Mouse (Mus musculus) brain, embryonic 18.5 days (tissue): ENCODE measurements around the gene Rimklb.
"Not testable (repeated sequence)": the region's sequence is repeated elsewhere in the genome, so short reads cannot be mapped to it uniquely, and the experiment has no call there.

ENCODE experiments used
- DNase-seq: peaks from one replicate; pipeline ENCODE4 v3.0.0-alpha.2; 2012; ENCODE audit warnings: low read depth, low spot score

Rimklb gene

DNA sequence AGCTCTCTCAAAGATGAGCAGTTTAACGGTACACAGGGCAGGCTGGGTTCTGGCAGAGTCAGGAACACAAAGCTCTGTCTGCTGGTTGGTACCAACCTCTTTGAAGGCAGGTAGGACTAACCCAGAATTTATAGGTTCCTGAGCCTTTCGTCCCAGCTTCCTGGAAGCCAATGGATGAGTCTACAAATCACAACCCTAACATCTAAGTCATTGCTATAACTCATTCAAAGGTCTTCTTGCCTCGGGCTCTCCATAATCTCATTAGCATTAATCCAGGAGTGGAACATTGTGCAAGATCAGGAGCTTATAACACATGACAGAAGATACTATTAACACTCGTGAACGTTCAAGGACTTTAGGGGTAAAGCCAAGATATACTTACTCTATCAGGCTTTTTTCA lies at the start of gene Rimklb:
Rimklb (minus strand) TSS at position 101 of the 400 bp plus-strand sequence.
- no peak for DNase-seq

DNA sequence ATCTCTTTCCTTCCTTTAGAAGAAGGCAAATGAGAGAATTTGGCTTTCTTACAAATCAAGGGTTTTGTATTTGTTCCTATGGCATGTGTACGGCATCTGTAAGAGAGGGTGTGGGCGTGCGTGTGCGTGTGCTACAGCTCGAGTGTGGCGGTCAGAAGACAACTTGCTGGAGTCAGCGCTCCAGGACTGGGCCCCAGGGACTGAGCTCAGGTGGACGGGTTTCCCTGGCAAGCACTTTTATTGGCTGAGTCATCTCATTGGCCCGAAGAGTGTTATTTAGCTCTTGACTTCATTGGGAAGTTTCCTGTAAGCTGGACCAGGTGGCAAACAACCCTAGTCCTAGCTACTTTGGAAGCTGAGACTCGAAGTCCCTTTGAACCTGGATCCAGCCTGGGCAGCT lies 47.4 kb upstream of the Rimklb start:
- no peak for DNase-seq

DNA sequence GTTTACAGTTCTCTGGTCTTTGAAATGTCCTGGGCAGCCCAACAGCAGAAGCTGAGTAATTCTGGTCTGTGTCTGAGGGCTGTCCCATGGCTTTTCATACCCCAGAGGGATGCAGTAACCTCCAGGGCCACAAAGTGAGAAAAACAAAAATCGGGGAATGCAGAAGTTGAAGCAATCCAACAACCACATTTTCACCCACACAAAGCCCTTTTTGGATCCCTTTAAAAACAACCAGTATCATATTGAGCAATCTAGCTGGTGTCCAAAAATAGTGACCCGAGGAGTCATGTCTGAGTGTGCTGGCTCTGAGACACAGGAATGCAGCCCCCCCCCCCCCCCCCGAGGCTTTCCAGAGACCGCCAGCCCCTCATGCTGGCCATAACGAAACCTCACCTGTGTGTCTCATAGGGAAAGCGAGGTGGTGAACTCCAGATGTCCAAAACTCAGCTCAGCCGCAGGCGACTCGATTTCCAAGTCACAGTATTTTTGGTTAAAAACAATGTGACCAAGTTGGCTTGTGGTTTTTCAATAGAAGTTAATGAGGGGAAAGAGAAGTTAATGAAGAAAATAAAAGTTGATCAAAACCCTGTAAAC lies 46.8 kb upstream of the Rimklb start:
- no peak for DNase-seq

DNA sequence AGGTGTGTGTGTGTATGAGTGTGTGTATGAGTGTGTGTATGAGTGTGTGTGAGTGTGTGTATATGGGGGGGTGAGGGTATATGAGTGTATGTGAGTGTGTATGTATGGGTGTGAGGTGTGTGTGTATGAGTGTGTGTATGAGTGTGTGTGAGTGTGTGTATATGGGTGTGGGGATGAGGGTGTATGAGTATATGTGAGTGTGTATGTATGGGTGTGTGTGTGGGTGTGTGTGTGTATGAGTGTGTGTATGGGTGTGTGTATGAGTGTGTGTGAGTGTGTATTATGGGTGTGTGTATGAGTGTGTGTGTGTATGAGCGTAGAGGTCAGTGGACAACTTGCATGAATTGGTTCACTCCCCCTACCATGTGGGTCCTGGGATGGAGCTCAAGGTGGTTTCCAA lies 46.1 kb upstream of the Rimklb start:
- DNase-seq: no peak

DNA sequence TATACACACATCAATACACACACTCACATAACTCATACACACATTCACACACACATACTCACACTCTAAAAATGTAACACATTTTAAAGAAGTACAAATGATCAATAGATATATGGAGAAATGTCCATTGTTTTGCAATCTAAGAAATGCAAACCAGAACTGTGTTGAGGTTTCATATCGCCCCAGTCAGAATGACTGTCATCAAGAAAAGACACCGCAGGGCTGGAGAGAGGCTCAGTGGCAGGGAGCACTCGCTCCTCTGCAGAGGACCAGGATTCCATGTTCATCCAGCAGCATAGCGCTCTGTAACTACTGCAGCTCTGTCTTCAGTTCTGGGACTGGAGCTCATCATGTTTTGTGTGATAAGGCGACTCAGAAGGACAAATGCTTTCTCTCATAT lies 45.0 kb upstream of the Rimklb start:
- no peak for DNase-seq

DNA sequence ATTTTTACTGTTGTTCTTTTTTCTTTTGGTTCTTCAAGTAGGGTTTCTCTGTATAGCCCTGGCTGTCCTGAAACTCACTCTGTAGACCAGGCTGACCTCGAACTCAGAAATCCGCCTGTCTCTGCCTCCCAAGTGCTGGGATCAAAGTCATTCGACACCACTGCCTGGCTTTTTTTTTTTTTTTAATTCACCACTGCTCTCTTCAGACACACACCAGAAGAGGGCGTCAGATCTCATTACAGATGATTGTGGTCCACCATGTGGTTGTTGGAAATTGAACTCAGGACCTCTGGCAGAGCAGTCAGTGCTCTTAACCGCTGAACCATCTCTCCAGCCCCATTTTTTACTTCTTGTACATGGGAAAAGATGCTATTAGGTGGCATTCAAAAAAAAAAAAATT lies 43.9 kb upstream of the Rimklb start:
- DNase-seq: not testable (repeated sequence)

DNA sequence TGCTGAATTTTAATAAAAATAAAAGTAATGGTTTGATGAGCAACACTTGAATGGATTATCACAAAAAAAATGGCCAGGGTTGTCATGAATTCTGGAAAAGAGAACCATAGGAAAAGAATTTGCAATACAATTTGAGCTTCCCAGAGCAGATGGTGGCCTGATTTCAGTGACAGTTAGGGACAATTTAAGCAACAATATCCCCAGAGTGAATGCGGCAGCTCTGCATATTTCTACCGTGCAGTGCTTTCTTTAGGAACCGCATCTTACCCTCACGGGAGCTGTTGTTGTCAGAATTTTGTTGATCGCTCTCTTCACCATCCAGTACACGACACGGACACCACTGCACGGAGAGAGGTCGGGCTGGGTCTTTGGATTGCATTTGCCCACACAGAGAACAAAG lies 41.0 kb upstream of the Rimklb start:
- DNase-seq: no peak

DNA sequence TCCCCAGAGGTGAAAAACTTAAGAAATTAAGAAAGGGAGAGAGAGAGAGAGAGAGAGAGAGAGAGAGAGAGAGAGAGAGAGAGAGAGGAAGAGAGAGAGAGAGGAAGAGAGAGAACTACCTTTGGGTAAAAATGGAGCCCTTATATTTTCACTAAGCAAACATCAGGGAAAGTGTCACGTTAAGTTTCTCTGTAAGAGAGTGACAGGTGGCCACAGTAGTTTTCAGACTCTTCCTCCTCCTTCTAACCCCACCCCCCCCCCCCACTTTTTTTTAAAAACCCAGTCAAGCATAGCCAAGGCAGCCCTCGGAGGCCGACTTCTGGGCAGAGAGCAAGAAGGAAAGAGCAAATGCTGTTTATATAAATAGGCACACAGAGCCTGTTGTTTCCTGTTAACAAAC lies 35.5 kb upstream of the Rimklb start:
- DNase-seq: no peak

DNA sequence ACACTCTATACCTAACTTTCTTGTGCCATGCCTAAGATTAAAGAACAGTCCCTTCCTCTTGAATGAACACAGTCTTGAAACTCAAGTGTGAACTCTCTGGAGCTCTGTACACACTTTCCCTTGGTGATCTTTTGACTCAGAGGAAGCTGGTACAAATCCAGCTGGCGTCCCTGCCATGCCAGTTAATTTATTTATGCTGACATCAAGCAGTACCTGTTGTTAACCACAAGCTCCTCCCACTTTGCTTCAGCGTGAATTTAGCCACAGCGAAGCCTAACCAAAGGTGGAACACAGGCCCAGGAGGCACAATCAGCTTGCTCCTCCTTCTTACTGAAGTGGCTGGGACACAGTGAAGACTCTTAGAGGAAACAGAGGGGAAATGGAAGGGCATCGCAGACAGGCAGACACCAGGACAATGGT lies 34.3 kb upstream of the Rimklb start:
- DNase-seq: no peak

DNA sequence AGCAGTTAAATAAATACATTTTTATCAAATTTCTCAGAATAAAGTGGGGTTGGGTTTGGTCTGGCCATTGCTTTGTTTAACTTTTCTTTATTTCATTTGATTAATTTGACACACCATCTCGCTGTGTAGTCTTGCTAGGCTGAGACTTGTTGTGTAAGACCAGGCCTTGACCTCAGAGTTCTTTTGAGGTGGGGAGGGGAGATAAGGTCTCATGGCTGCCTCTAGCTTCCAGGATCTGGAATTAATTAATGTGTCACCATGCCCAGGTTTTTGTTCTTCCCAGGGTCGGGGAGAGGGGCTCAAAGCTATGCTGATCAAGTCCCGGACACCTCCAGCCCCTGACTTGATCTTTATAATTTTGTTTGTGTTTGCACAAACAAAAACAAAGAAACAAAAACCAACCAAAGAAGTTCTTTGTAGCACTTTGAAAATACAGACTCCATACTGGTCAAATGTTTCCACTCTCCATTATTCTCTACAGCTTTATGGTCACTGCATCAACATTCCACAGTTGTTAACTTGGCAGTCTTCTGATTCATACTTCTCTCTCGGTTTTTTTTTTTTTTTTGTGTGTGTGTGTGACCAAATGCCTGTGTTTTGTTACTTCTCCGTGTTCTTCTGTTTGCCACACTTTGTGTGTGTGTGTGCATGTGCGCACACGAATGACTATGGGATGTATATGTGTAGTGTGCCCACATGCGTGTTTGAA lies 33.1 kb upstream of the Rimklb start:
- no peak for DNase-seq

DNA sequence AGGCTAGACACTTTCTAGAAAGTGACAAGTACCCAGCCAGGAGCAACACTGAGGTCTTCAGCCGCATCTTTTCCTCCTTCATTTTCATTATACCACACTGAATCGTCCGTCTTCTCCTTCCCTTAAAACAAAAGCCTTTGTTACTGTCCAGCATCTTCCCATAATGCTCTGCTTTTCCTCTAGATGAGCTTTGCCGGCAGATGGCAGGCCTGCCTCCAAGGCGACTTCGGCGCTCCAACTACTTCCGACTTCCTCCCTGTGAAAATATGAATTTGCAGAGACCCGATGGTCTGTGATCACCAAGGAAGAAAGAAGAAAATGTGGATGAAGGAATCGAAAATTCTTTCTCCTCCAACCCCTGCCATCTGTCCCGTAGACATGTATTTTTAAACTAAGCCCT lies 29.6 kb upstream of the Rimklb start:
- no peak for DNase-seq

DNA sequence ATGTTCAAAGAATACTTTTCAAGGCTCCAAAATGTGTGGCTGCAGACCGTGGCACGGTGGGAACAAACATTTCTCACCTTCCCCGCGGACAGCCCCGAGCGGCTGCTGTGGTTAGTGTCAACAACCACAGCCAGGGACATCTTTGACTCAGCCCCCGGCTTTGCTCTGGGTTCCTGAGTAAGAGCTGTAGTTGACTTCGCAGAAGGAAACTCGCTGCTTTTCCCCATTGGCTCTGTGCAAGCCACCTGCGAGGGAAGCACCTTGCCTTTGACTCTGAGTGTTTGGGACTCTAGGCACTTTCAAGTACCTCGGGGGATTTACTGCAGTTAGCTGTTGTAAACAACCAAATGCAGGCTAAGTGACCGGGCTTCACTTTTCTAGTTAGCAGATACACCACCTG lies 29.0 kb upstream of the Rimklb start:
- no peak for DNase-seq

DNA sequence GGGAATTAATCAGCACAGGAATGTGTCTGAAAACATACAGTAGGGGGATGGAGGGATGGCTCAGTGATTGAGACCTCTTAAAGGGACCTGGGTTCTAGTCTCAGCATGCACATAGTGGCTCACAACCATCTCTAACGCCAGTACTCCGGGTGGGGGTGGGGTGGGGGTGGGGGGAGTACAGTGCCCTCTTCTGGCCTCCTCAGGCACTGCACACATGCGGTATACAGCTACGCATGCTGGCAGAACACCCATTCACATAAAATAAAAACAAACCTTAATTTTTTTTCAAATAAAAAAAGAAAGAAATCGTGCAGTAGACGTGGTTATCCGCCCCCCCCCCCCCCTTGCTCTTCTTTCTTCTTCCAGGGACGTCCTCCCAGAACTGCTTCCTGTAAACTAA lies 24.7 kb upstream of the Rimklb start:
- DNase-seq: no peak

DNA sequence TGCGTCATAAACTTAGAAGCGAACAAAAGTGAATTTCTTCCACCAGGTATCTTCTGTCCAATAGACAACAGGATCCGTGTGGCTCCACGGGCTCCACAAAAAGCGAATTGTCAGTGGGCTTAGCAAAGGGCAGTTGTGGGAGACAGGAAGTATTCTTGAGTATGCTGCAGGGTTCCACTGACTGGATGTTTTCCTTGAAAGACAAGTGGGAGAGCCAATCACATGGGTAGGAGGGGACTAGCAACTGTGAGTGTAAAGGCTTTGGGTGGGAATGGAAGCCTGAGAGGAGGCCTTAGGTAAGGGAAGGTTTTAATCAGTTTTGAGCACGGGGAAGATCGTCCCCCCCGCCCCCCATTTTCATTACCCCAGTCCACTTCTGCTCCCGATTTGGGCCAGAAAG lies 24.0 kb upstream of the Rimklb start:
- peak; percentile 40 for DNase-seq

DNA sequence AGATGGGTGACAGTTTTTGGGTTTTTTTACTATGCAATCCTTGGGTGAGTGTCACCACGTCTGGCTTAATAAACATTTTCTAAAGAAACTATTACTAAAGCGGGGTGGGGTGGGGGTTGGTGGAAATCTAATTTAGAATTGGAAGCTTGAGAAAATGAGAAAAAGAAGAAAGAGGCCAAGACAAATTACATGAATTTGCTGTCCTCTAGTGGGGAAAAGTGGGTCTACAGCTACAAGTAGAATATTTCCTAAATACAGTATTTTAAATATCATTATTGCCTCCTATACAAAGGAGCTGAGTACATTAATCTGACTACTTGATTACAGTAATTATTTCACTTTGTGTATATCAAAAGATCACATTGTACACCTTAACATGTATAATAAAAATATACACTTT lies 20.8 kb upstream of the Rimklb start:
- no peak for DNase-seq

DNA sequence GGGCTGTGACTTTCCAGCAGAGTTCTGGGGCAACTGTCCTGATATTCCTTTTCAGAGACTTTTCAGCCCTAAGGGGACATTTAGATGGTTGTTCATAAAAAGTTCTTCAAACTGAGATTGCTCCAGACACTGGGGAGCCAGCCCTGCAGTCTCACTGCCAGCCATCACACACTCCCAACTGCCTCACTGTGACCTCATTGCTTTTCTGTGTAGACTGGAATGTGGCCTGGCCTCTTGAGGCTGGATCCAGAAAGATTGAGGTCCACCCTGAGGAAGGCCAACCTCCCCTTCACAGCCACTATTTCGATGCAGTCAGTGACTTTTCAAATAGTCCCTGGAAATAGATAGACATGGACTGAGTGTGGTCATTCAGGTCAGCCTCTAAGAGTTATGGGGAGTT lies 19.1 kb upstream of the Rimklb start:
- no peak for DNase-seq

DNA sequence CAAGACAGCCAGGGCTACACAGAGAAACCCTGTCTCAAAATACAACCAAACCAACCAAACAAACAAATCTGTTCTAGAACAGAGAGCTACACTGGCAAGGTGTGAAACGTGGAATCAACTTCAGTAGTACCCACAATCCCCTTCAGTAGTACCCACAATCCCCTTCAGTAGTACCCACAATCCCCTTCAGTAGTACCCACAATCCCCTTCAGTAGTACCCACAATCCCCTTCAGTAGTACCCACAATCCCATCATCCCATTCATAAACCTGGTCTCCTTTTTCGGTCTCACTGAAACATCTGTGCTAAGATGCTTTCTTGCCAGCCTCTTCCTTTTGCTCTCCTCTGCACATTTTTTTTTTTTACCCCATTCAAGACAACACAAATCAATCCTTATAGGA lies 17.2 kb upstream of the Rimklb start:
- DNase-seq: not testable (repeated sequence)

DNA sequence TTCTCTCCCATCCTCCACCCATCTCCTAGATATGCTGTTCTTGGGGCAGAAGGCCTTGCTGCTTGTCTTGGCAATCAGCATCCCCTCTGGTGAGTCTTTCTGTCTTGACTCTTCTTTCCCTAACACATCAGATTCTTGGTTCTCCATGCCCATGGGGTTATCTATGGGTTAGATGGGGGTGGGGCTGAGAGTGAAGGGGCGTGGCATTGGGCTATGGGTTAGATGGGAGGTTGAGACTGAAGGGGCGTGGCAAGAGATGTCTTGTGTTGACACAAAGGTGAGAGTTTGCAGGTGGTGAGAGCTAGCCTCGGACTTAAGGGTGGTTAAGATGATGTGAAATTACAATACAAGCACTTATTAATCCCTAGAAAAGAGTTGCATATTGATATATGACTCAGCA lies 15.8 kb upstream of the Rimklb start:
- DNase-seq: no peak

DNA sequence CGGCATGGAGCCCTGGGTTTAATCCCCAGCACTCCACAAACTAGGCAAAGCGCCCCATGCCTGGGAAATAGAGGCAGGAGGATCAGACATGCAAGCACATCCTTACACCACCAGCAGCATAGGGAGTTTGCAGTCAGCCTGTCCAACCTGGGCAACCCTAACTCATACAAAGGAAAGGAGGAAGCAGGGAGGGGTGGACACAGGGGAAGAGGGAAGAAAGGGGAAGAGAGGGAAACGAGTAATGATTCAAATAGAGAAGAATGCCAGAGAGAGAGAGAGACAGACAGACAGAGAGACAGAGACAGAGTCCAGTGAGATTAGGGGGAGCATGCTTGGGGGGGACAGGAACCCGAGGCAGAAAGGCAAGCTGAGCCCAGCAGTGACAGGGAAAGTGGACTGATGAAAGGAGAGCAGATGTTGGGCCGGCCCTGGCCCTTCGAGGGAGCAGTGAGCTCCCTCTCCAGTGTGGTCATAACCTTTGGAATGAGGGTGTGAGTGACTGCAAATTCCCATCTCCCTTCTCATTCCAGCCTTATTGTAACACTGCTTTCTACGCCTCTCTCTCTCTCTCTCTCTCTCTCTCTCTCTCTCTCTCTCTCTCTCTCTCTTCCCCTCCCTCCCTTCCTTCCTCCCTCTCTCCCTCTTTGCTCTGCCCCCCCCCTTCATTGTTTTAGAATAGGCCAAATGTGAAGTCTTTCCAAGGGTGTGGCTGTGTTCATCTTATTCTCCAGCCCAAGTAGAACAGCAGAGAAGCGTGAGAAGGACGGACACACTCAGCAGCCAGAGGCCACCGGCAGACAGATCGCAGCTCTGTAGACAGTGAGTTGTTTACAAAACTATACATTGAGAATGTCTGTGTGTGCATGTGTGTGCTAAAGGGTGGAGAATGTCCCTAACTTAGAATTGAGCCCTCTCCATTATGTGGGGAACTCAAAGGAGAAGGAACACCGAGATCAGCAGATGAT lies 14.6 kb upstream of the Rimklb start:
- DNase-seq: no peak

DNA sequence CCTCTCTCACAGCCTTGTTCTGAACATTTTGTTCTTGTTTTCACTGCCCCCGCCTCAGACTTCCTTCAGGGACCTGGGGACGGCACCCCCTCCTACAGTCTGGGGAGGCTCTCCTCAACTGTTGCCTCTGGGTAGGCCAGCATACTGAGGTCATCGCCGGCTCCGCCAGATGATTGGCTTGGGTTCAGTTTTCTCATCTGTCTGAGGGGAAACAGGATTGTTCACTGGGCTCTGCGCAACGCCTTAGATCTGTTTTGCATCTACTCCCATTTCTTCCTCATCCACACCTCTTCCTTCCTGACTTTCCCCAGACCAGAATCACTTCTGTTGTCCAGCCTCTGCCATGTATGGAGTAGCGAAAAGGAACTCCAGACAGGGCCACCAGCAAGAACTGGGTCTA lies 9.9 kb upstream of the Rimklb start:
- no peak for DNase-seq

DNA sequence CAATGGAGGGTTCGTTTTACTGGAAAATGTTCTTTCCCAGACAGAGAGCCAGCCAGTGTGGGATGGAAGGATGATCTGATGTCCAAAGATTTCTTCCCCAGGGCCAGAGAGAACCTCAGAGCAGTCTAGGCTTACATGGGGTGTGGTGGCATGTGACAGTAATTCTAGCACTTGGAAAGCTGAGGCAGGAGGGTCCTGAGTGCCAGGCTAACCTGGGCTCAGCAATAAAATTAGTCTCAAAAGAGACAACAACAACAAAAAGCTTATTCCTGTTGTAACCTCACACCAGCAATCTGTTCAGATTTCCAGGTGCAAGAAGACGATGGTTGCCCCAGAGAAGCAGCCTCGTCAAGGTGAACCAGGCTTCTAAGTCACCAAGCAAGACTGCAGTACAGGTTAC lies 7.0 kb upstream of the Rimklb start, which contains the start of gene Mfap5:
Mfap5 (plus strand) TSS at position 301 of the 400 bp plus-strand sequence.
- no peak for DNase-seq

DNA sequence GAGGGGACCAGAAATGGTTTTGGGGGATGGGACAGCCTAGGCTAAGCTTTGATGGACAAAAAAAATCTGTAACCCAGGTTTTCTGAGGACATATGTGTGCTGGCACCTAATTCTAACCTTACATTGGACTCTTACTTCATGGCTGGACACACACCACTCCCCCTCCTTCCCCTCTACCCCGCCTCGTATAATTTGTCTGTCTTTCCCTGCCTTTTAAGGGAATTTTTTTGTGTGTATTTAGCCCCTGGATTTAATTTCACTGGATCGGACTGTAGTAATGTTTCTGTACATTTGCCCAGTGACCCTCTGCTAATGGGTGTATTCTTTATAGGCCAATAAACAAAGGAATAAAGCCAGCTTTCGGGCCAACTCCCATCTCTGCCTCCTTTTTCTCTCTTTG lies 6.5 kb upstream of the Rimklb start:
- DNase-seq: no peak

DNA sequence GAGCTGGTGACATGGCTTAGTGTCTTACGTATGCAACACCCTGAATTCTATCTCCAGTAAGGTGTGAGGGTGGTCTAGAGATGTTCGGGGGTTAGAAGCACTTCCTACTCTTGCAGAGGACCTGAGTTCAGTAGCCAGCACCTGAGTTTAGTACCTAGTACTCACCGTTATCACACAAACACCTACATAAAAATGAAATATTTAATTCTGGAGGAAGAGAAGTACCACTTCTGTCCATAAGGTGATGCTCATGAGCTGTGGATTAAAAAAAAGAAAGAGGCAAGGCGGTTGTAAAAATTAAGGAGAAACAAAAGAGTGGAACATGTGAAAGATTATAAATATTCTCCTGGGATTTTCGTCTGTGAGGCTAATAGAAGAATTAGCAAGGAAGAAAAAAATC lies 2.1 kb downstream of the Rimklb start:
- no peak for DNase-seq
